Mouse (Mus musculus): Measurements from ENCODE around the gene Ift43. TPM values are rescaled to one million over a fixed set of nuclear protein-coding genes. Genes with fewer than 3 reads are reported as not detected.

Ift43 gene
- polyA plus RNA-seq, 1 experiment: not detected

DNA sequence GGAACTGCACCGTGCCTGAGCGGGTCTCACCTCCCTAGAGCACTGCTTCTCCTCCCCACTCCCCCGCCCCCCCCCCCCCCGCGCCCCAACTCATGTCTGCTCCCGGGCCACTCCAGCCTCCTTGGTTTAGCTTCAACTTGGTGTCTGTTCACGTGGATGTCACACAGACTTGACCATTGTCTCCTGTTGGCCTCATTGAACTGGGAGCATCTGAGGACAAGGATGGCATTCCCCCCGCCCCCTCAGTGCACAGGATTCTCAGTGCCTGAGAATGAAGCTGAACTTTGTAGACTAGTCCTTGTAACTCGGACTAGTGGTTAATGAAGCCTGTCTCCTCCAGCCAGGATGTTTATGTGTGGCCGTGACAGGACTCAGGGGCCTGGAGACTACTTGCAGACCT, 23.2 kb downstream of the Ift43 start:
- no peaks in the 10 kb centered on the region for H3K9me3 ChIP-seq (ENCODE audit: control insufficient read depth, low read length)
- H3K4me3 ChIP-seq (replicated peaks): no peak overlapping the region
- H3K27me3 ChIP-seq (ENCODE audit: control insufficient read depth): no peaks in the 10 kb centered on the region
- H3K36me3 ChIP-seq (ENCODE audit: control insufficient read depth): no peaks in the 10 kb centered on the region
- TF ChIP-seq GATA1 (IDR thresholded peaks at IDR 0.05; ENCODE audit: low read length): no peak
- no peak for TF ChIP-seq TAL1 (IDR thresholded peaks at IDR 0.05; ENCODE audit: low read length)
- no peaks in the 10 kb centered on the region for H3K4me1 ChIP-seq (ENCODE audit: control insufficient read depth)

DNA sequence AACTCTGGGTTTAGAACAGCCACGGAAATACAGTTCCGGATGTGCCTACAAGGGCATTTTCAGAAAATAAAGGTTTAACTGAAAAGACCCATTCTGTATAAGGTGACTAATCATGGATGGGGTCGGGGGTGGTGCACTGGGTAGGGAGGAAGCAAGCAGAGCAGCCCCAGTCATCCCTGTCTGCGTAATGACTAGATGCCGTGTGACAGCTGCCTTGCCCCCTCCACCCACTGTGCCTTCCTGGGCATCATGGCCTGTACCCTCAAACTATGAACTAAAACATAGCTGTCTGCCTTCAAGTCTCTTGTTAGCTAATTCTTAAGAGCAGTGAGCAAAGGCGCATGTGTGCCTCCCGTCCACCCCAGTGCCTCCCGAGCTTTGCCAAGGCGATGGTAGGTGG, 23.7 kb downstream of the Ift43 start:
- H3K36me3 ChIP-seq (ENCODE audit: control insufficient read depth): no peaks in the 10 kb centered on the region
- H3K4me1 ChIP-seq (ENCODE audit: control insufficient read depth): no peaks in the 10 kb centered on the region
- H3K4me3 ChIP-seq (replicated peaks): no peak overlapping the region
- no peaks in the 10 kb centered on the region for H3K27me3 ChIP-seq (ENCODE audit: control insufficient read depth)
- H3K9me3 ChIP-seq (ENCODE audit: control insufficient read depth, low read length): no peaks in the 10 kb centered on the region
- TF ChIP-seq TAL1 (IDR thresholded peaks at IDR 0.05; ENCODE audit: low read length) (no peak), GATA1 (IDR thresholded peaks at IDR 0.05; ENCODE audit: low read length) (no peak)

DNA sequence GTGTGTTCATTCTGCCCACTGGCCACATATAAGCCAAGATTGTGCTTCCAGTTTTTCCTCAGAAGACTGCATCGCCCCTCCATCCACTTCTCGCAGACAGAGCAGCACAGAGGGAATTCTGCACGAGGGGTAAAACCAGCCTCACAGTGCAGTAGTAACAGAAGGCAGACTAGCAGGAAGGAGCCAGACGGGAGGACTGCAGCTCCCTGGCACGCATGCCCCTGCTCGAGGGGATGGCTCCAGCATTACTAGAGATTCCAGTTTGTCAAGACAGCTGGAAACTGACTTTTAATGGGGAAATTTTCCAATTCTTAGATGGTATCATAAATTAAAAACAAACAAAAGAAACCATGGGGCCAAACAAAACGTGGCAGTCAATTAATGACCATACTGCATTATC, 25.3 kb downstream of the Ift43 start:
- Histone ChIP-seq H3K4me1 (ENCODE audit: control insufficient read depth) (no peaks in the 10 kb centered on the region), H3K27me3 (ENCODE audit: control insufficient read depth) (no peaks in the 10 kb centered on the region), H3K9me3 (ENCODE audit: control insufficient read depth, low read length) (no peaks in the 10 kb centered on the region), H3K36me3 (ENCODE audit: control insufficient read depth) (no peaks in the 10 kb centered on the region), H3K4me3 (replicated peaks) (no peak overlapping the region)
- TF ChIP-seq GATA1 (IDR thresholded peaks at IDR 0.05; ENCODE audit: low read length) (no peak), TAL1 (IDR thresholded peaks at IDR 0.05; ENCODE audit: low read length) (no peak)

DNA sequence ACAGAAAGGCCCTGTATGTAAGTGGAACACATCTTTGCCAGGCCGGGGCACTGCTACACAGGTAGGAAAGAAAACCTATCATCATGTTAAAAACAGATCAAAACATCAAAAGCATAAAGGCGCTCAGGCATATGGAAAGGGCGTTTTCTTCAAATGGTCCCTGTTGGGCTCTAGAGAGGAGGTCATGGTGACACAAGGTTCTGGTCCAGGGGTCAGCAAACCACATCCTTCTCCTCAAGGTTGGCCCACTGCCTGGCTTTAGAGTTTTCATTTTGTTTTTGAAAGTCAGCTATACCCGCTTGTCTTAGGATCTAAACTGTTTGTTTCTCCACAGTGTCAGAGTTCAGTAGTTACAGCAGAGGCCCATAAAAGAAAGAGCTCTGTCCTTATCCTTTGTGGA, 27.2 kb downstream of the Ift43 start:
- no peaks in the 10 kb centered on the region for H3K27me3 ChIP-seq (ENCODE audit: control insufficient read depth)

DNA sequence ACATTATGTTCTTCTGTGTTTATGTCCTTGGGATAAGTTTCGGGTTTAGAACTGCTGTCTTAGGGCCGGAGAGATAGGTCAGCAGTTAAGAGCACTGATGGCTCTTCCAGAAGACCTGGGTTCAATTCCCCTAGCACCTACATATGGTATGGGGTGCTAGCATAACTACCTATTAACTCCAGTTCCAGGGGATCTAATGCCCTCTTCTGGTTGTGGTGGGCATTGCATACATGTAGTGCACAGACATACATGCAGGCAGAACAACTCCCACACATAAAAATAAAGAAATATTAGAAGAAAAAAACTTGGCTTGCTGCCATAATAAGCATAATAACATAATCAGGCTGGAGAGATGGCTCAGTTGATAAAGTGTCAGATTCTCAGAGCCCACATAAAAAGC, 28.3 kb downstream of the Ift43 start:
- TF ChIP-seq TAL1 (IDR thresholded peaks at IDR 0.05; ENCODE audit: low read length): no peak
- no peak for TF ChIP-seq GATA1 (IDR thresholded peaks at IDR 0.05; ENCODE audit: low read length)
- H3K4me3 ChIP-seq (replicated peaks): no peak overlapping the region
- H3K27me3 ChIP-seq (ENCODE audit: control insufficient read depth): no peaks in the 10 kb centered on the region
- H3K4me1 ChIP-seq (ENCODE audit: control insufficient read depth): no peaks in the 10 kb centered on the region
- H3K9me3 ChIP-seq (ENCODE audit: control insufficient read depth, low read length): no peaks in the 10 kb centered on the region
- H3K36me3 ChIP-seq (ENCODE audit: control insufficient read depth): no peaks in the 10 kb centered on the region

More for the DNA sequence above, 27.2 kb downstream of the Ift43 start:
- no peaks in the 10 kb centered on the region for H3K9me3 ChIP-seq (ENCODE audit: control insufficient read depth, low read length)
- H3K36me3 ChIP-seq (ENCODE audit: control insufficient read depth): no peaks in the 10 kb centered on the region
- H3K4me1 ChIP-seq (ENCODE audit: control insufficient read depth): no peaks in the 10 kb centered on the region
- no peak overlapping the region for H3K4me3 ChIP-seq (replicated peaks)
- TF ChIP-seq TAL1 (IDR thresholded peaks at IDR 0.05; ENCODE audit: low read length) (no peak), GATA1 (IDR thresholded peaks at IDR 0.05; ENCODE audit: low read length) (no peak)

DNA sequence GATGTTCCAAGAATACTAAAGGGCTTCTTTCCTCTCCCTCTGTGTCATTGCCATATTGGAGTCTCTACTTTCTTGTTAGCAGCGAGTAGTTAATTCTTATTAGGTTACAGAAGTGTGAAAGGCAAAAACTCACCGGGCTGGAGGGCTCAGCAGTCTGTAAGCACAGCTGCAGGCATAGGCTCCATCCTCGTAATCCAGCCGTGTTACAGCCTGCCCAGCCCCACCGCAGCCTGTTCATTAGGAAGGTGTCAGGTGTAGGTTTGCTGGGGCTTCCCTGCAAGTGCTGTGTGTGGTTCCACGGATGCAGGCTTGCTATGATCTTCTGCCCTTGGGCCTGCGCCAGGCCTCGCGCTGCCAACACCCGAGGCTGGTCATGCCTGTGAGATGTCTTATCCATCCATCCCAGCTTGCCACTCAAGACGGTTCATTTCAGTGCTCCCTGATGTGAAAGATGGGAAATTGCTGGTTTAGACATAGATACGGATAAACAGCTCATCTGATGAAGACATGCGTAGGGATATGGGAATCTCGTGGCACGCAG, 34.0 kb downstream of the Ift43 start:
- TF ChIP-seq GATA1 (IDR thresholded peaks at IDR 0.05; ENCODE audit: low read length): no peak
- no peak for TF ChIP-seq TAL1 (IDR thresholded peaks at IDR 0.05; ENCODE audit: low read length)
- no peaks in the 10 kb centered on the region for H3K4me1 ChIP-seq (ENCODE audit: control insufficient read depth)
- H3K36me3 ChIP-seq (ENCODE audit: control insufficient read depth): no peaks in the 10 kb centered on the region
- no peaks in the 10 kb centered on the region for H3K9me3 ChIP-seq (ENCODE audit: control insufficient read depth, low read length)
- no peaks in the 10 kb centered on the region for H3K27me3 ChIP-seq (ENCODE audit: control insufficient read depth)
- no peak overlapping the region for H3K4me3 ChIP-seq (replicated peaks)

DNA sequence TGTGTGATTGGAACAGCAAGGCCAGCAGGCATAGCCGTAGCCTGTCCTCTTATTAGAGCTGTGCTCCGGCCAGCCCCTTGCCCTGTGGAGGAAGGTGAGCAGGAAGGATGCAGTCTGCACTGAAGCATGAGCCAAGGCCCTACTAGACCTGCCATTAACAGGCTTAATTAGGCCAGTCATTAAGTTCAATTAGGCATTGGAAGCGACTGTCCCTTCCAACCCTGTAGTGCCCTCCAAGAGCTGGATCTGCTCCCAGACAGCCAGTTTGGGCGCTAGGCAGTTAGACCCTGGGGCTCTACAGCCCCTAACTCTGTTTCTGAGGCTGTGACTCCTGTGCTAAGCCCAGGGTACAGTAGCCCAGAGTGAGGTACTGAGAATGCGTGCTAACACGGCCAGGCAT, 41.7 kb downstream of the Ift43 start:
- TF ChIP-seq GATA1 (IDR thresholded peaks at IDR 0.05; ENCODE audit: low read length) (no peak), TAL1 (IDR thresholded peaks at IDR 0.05; ENCODE audit: low read length) (no peak)
- H3K4me3 ChIP-seq (replicated peaks): no peak overlapping the region
- no peaks in the 10 kb centered on the region for H3K36me3 ChIP-seq (ENCODE audit: control insufficient read depth)
- no peaks in the 10 kb centered on the region for H3K27me3 ChIP-seq (ENCODE audit: control insufficient read depth)
- no peaks in the 10 kb centered on the region for H3K4me1 ChIP-seq (ENCODE audit: control insufficient read depth)
- no peaks in the 10 kb centered on the region for H3K9me3 ChIP-seq (ENCODE audit: control insufficient read depth, low read length)

DNA sequence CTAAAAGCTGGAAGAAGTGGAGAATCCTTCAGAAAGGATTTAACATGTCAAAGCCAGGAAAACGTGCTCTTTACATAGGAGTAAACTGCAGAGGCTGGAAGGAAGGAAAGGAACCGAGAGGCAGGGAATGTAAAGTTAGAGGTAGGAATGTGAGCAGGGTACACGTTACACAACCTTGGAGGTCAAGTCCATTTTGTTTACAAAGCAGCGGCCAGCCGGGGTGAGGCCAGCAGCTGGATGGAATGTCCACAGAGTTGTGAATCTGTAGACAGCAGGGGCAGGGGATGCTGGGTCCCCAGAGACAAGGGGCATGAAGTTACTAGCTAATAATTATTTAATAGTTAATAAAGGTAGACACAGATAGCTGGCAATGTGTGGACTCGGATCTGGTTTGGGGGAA, 45.8 kb downstream of the Ift43 start:
- no peaks in the 10 kb centered on the region for H3K9me3 ChIP-seq (ENCODE audit: control insufficient read depth, low read length)
- no peaks in the 10 kb centered on the region for H3K36me3 ChIP-seq (ENCODE audit: control insufficient read depth)
- H3K4me3 ChIP-seq (replicated peaks): no peak overlapping the region
- no peaks in the 10 kb centered on the region for H3K4me1 ChIP-seq (ENCODE audit: control insufficient read depth)
- H3K27me3 ChIP-seq (ENCODE audit: control insufficient read depth): no peaks in the 10 kb centered on the region
- TF ChIP-seq GATA1 (IDR thresholded peaks at IDR 0.05; ENCODE audit: low read length) (no peak), TAL1 (IDR thresholded peaks at IDR 0.05; ENCODE audit: low read length) (no peak)

DNA sequence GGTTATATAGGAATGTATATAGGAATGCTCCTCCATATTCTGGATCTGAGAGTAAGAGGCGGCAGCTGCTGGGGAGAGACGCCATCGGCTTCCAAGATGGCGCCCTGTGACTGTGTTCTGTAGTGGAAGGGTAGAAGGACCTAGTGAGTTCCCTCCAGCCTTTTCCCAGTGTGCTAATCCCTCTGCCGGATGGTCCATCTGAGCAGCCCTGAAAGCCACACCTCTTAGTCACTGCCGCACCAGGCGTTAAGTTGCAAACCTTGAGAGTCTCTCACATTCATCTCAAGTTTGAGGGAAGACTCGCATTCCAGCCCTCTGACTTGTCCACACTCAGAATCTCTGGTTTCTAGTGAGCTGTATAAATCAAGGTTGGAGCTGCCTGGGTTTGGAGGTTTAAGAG, 46.7 kb downstream of the Ift43 start:
- Histone ChIP-seq H3K9me3 (ENCODE audit: control insufficient read depth, low read length) (no peaks in the 10 kb centered on the region), H3K4me1 (ENCODE audit: control insufficient read depth) (no peaks in the 10 kb centered on the region), H3K27me3 (ENCODE audit: control insufficient read depth) (no peaks in the 10 kb centered on the region), H3K36me3 (ENCODE audit: control insufficient read depth) (no peaks in the 10 kb centered on the region), H3K4me3 (replicated peaks) (no peak overlapping the region)
- TF ChIP-seq TAL1 (IDR thresholded peaks at IDR 0.05; ENCODE audit: low read length) (no peak), GATA1 (IDR thresholded peaks at IDR 0.05; ENCODE audit: low read length) (no peak)

DNA sequence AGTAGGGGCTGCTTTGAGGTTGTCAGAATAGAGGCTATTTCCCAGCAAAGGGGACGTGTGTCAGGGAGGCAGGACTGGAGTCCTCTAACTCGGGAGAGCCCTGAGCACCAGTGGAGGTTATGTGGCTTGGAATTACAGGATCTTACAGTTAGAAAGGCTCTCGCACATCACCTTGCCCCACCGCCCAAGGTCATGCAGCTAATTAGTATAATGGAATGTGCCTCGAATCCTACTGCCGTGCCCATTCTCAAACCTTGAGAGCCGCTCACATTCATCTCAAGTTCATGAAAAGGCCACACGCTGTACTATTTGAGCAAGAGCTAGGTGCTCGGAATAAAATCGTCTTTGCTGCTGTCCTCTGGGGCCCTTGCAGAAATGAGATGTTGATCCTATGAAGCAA, 47.4 kb downstream of the Ift43 start:
- no peak overlapping the region for H3K4me3 ChIP-seq (replicated peaks)
- TF ChIP-seq GATA1 (IDR thresholded peaks at IDR 0.05; ENCODE audit: low read length) (no peak), TAL1 (IDR thresholded peaks at IDR 0.05; ENCODE audit: low read length) (no peak)
- no peaks in the 10 kb centered on the region for H3K36me3 ChIP-seq (ENCODE audit: control insufficient read depth)
- H3K4me1 ChIP-seq (ENCODE audit: control insufficient read depth): no peaks in the 10 kb centered on the region
- no peaks in the 10 kb centered on the region for H3K9me3 ChIP-seq (ENCODE audit: control insufficient read depth, low read length)
- no peaks in the 10 kb centered on the region for H3K27me3 ChIP-seq (ENCODE audit: control insufficient read depth)
